Mouse (Mus musculus): ENCODE data around the gene Olfr1046. TPM values are rescaled to one million over a fixed set of nuclear protein-coding genes. Genes with fewer than 3 reads are reported as not detected.
"Not testable (repeated sequence)": the region's sequence is repeated elsewhere in the genome, so short reads cannot be mapped to it uniquely, and the experiment has no call there.

Gene Olfr1046
- polyA plus RNA-seq, 1 experiment, result not detected

- Histone ChIP-seq H3K4me1 (ENCODE audit: control insufficient read depth, insufficient read depth, insufficient read length) (no peaks in the 10 kb centered on the region), H3K4me3 (ENCODE audit: extremely low read depth, insufficient read depth, insufficient read length) (no peak overlapping the region), H3K36me3 (ENCODE audit: control insufficient read depth, insufficient read depth, low read length) (no peaks in the 10 kb centered on the region), H3K27ac (ENCODE audit: insufficient read depth, low read length) (no peak overlapping the region), H3K27me3 (ENCODE audit: control insufficient read depth, insufficient read depth, low read length) (no peaks in the 10 kb centered on the region)
- whole genome bisulfite sequencing, result 81% methylated on average over 3 of the region's 3 CpGs
- DNase-seq (ENCODE audit: low read depth in 1 of 2, low spot score in 2 of 2), result no peak
- no peak for TF ChIP-seq CTCF (IDR thresholded peaks at IDR 0.05; ENCODE audit: extremely low read depth, insufficient read depth, insufficient read length, insufficient replicate concordance)
- TF ChIP-seq POLR2A (IDR thresholded peaks at IDR 0.05; ENCODE audit: low read depth, low read length), result no peak
These were observed 39.2 kb downstream of the Olfr1046 start for GRCm38 (mm10) chr2:86179950-86180349.

- no peak within 1 kb of the TSS for H3K4me3 ChIP-seq (ENCODE audit: extremely low read depth, insufficient read depth, insufficient read length)
- H3K36me3 ChIP-seq (ENCODE audit: control insufficient read depth, insufficient read depth, low read length), result no peaks in the 10 kb centered on the region
- no peak within 1 kb of the TSS for H3K27ac ChIP-seq (ENCODE audit: insufficient read depth, low read length)
- no peaks in the 10 kb centered on the region for H3K27me3 ChIP-seq (ENCODE audit: control insufficient read depth, insufficient read depth, low read length)
- TF ChIP-seq POLR2A (IDR thresholded peaks at IDR 0.05; ENCODE audit: low read depth, low read length) (no peak), CTCF (IDR thresholded peaks at IDR 0.05; ENCODE audit: extremely low read depth, insufficient read depth, insufficient read length, insufficient replicate concordance) (no peak)
- DNase-seq (ENCODE audit: low read depth in 1 of 2, low spot score in 2 of 2), result no peak
- H3K4me1 ChIP-seq (ENCODE audit: control insufficient read depth, insufficient read depth, insufficient read length), result no peaks in the 10 kb centered on the region
These were observed 41.4 kb downstream of the Olfr1046 start, which contains the start of gene Olfr1044 for GRCm38 (mm10) chr2:86177720-86178119. Gene Olfr1044 (minus strand): TSS chr2:86177820.

GRCm38 (mm10) chr2:86175422-86175821 lies 43.7 kb downstream of the Olfr1046 start:
- H3K27ac ChIP-seq (ENCODE audit: insufficient read depth, low read length); DNase-seq (ENCODE audit: low read depth in 1 of 2, low spot score in 2 of 2); H3K36me3 ChIP-seq (ENCODE audit: control insufficient read depth, insufficient read depth, low read length); H3K4me3 ChIP-seq (ENCODE audit: extremely low read depth, insufficient read depth, insufficient read length); H3K27me3 ChIP-seq (ENCODE audit: control insufficient read depth, insufficient read depth, low read length); H3K4me1 ChIP-seq (ENCODE audit: control insufficient read depth, insufficient read depth, insufficient read length): not testable (repeated sequence)
- WGBS, result 44% methylated on average over 7 of the region's 7 CpGs

GRCm38 (mm10) chr2:86167422-86167821 lies 51.7 kb downstream of the Olfr1046 start, which contains the start of gene Olfr1043:
Gene Olfr1043 (minus strand): TSS chr2:86167522.
- TF ChIP-seq POLR2A (IDR thresholded peaks at IDR 0.05; ENCODE audit: low read depth, low read length), result no peak
- no peak for TF ChIP-seq CTCF (IDR thresholded peaks at IDR 0.05; ENCODE audit: extremely low read depth, insufficient read depth, insufficient read length, insufficient replicate concordance)
- Histone ChIP-seq H3K27ac (ENCODE audit: insufficient read depth, low read length) (no peak within 1 kb of the TSS), H3K4me3 (ENCODE audit: extremely low read depth, insufficient read depth, insufficient read length) (no peak within 1 kb of the TSS), H3K27me3 (ENCODE audit: control insufficient read depth, insufficient read depth, low read length) (no peaks in the 10 kb centered on the region), H3K36me3 (ENCODE audit: control insufficient read depth, insufficient read depth, low read length) (no peaks in the 10 kb centered on the region), H3K4me1 (ENCODE audit: control insufficient read depth, insufficient read depth, insufficient read length) (no peaks in the 10 kb centered on the region)
- 90% methylated on average over 2 of the region's 2 CpGs for WGBS
- no peak for DNase-seq (ENCODE audit: low read depth in 1 of 2, low spot score in 2 of 2)

Other genes starting within 250 kb of the Olfr1046 start
- gene Olfr1029, start 245.4 kb downstream of the Olfr1046 start, polyA plus RNA-seq (2012; rRNA removed), result not detected in 2 replicates
- gene Olfr1030, start 240.0 kb downstream of the Olfr1046 start, polyA plus RNA-seq (2012; rRNA removed), result not detected in 2 replicates
- not detected in 2 replicates for gene Olfr1031, start 229.0 kb downstream of the Olfr1046 start, polyA plus RNA-seq (2012; rRNA removed)
- not detected in 2 replicates for gene Olfr1032, start 213.8 kb downstream of the Olfr1046 start, polyA plus RNA-seq (2012; rRNA removed)
- gene Olfr1033, start 198.7 kb downstream of the Olfr1046 start, polyA plus RNA-seq (2012; rRNA removed), result 0.28 and 0.30 TPM in 2 replicates
- 0.06 and 0.11 TPM in 2 replicates for gene Olfr1034, start 173.5 kb downstream of the Olfr1046 start, polyA plus RNA-seq (2012; rRNA removed)
- not detected in 2 replicates for gene Olfr1036, start 145.3 kb downstream of the Olfr1046 start, polyA plus RNA-seq (2012; rRNA removed)
- not detected in 2 replicates for gene Olfr1037, start 131.9 kb downstream of the Olfr1046 start, polyA plus RNA-seq (2012; rRNA removed)
- not detected in 2 replicates for gene Olfr1039, start 83.4 kb downstream of the Olfr1046 start, polyA plus RNA-seq (2012; rRNA removed)
- gene Olfr1040, start 72.6 kb downstream of the Olfr1046 start, polyA plus RNA-seq (2012; rRNA removed), result not detected in 2 replicates
- gene Olfr1042, start 57.5 kb downstream of the Olfr1046 start, polyA plus RNA-seq (2012; rRNA removed), result not detected in 2 replicates
- gene Olfr1043, start 51.8 kb downstream of the Olfr1046 start, polyA plus RNA-seq (2012; rRNA removed), result not detected in 2 replicates
- gene Olfr1044, start 41.5 kb downstream of the Olfr1046 start, polyA plus RNA-seq (2012; rRNA removed), result not detected in 2 replicates
- not detected in 2 replicates for gene Olfr52, start 33.6 kb downstream of the Olfr1046 start, polyA plus RNA-seq (2012; rRNA removed)
- gene Olfr1045, start 16.3 kb downstream of the Olfr1046 start, polyA plus RNA-seq (2012; rRNA removed), result not detected in 2 replicates
- not detected in 2 replicates for gene Olfr1047, start 12.1 kb upstream of the Olfr1046 start, polyA plus RNA-seq (2012; rRNA removed)
- not detected in 2 replicates for gene Olfr1048, start 21.0 kb upstream of the Olfr1046 start, polyA plus RNA-seq (2012; rRNA removed)
- not detected in 2 replicates for gene Olfr1049, start 39.0 kb upstream of the Olfr1046 start, polyA plus RNA-seq (2012; rRNA removed)
- not detected in 2 replicates for gene Olfr1051, start 59.8 kb upstream of the Olfr1046 start, polyA plus RNA-seq (2012; rRNA removed)
- not detected in 2 replicates for gene Olfr1052, start 73.1 kb upstream of the Olfr1046 start, polyA plus RNA-seq (2012; rRNA removed)
- not detected in 2 replicates for gene Olfr1053, start 96.0 kb upstream of the Olfr1046 start, polyA plus RNA-seq (2012; rRNA removed)
- not detected in 2 replicates for gene Olfr1054, start 116.1 kb upstream of the Olfr1046 start, polyA plus RNA-seq (2012; rRNA removed)
- not detected in 2 replicates for gene Olfr1055, start 131.0 kb upstream of the Olfr1046 start, polyA plus RNA-seq (2012; rRNA removed)
- not detected in 2 replicates for gene Olfr1056, start 143.2 kb upstream of the Olfr1046 start, polyA plus RNA-seq (2012; rRNA removed)
- not detected in 2 replicates for gene Olfr1057, start 159.1 kb upstream of the Olfr1046 start, polyA plus RNA-seq (2012; rRNA removed)
- not detected in 2 replicates for gene Olfr1058, start 169.2 kb upstream of the Olfr1046 start, polyA plus RNA-seq (2012; rRNA removed)
- gene Olfr1061, start 194.7 kb upstream of the Olfr1046 start, polyA plus RNA-seq (2012; rRNA removed), result not detected in 2 replicates
- not detected in 2 replicates for gene Olfr1062, start 207.4 kb upstream of the Olfr1046 start, polyA plus RNA-seq (2012; rRNA removed)
- gene Olfr1065, start 231.3 kb upstream of the Olfr1046 start, polyA plus RNA-seq (2012; rRNA removed), result not detected in 2 replicates
- gene Olfr1066, start 237.0 kb upstream of the Olfr1046 start, polyA plus RNA-seq (2012; rRNA removed), result not detected in 2 replicates

All from spleen, adult 2 months (tissue).